Mouse (Mus musculus): ENCODE measurements around the gene Tesc.

- TF ChIP-seq GATA1 (IDR thresholded peaks at IDR 0.05; ENCODE audit: borderline replicate concordance, low read length) (no peak), FLI1 (IDR thresholded peaks at IDR 0.05; ENCODE audit: low read length) (no peak)
These were observed 40.5 kb downstream of the Tesc start for GRCm38 (mm10) chr5:118067984-118068494.

Data from megakaryocyte, embryonic 14.5 days (primary cell).